ENCODE assay signal across 20 mouse cellular contexts in genomic region chr12:25181317-25181716, GRCm38 (mm10).
DNase-seq lines count a peak whose midpoint lies in the region; ATAC-seq and TF ChIP-seq lines count a peak whose summit lies in the region.
"Had no signal": no experiment of that assay in that cellular context is flagged by ENCODE, and none has a peak within 500 bp of the region (broad histone marks: within the 10 kb centered on the region; RNA-seq: fewer than 3 reads in every experiment).

No protein-coding gene starts in this region.

- TF ChIP-seq CTCF in intestine, postnatal 0 days (IDR thresholded peaks at IDR 0.05; ENCODE audit: low read depth), result no peak
- no peak for TF ChIP-seq CTCF in lung, postnatal 0 days (IDR thresholded peaks at IDR 0.05)
- no peak for TF ChIP-seq CTCF in lung, adult 2 months (IDR thresholded peaks at IDR 0.05; ENCODE audit: insufficient read depth, low read length)

- H3K36me3 ChIP-seq in intestine, embryonic 15.5 days, result no peaks in the 10 kb centered on the region
- H3K36me3 ChIP-seq in intestine, postnatal 0 days (ENCODE audit: control insufficient read depth, insufficient read depth), result no peaks in the 10 kb centered on the region
- no peaks in the 10 kb centered on the region for H3K36me3 ChIP-seq in lung, postnatal 0 days (ENCODE audit: insufficient read depth, low read length)
- H3K36me3 ChIP-seq: forebrain, embryonic 12.5 days; hindbrain, embryonic 13.5 days; limb, embryonic 12.5 days had no signal

- WGBS in intestine, embryonic 15.5 days, result 78% methylated on average over 8 of the region's 8 CpGs
- WGBS in intestine, postnatal 0 days, result 70% methylated on average over 8 of the region's 8 CpGs
- WGBS in lung, postnatal 0 days, result 52% methylated on average over 8 of the region's 8 CpGs
- 74% methylated on average over 8 of the region's 8 CpGs for whole genome bisulfite sequencing in lung, adult 2 months

- TF ChIP-seq EP300 in lung, postnatal 0 days (IDR thresholded peaks at IDR 0.05), result peak; percentile 71

- 0 out of 2 replicates have a peak, but pooled peaks have one; percentile 33 for ATAC-seq in intestine, embryonic 15.5 days
- ATAC-seq in intestine, postnatal 0 days, result no peak
- ATAC-seq in lung, postnatal 0 days, result peak; percentile 83

- no peak overlapping the region for H3K27ac ChIP-seq in intestine, embryonic 15.5 days
- no peak overlapping the region for H3K27ac ChIP-seq in intestine, postnatal 0 days (ENCODE audit: low read depth, low read length)
- no peak overlapping the region for H3K27ac ChIP-seq in lung, postnatal 0 days (ENCODE audit: low read length)
- H3K27ac ChIP-seq: forebrain, embryonic 12.5 days; hindbrain, embryonic 13.5 days; limb, embryonic 12.5 days; liver, embryonic 14.5 days had no signal

- intact Hi-C loops in left cerebral cortex, postnatal 36 days (cut with DNase I), result no loop called here

- no peaks in the 10 kb centered on the region for H3K27me3 ChIP-seq in intestine, embryonic 15.5 days (replicated peaks)
- H3K27me3 ChIP-seq in intestine, postnatal 0 days (replicated peaks; ENCODE audit: control insufficient read depth, insufficient read depth, low read length), result no peaks in the 10 kb centered on the region
- no peaks in the 10 kb centered on the region for H3K27me3 ChIP-seq in lung, postnatal 0 days (replicated peaks; ENCODE audit: insufficient read depth, low read length)
- H3K27me3 ChIP-seq: forebrain, embryonic 12.5 days; hindbrain, embryonic 13.5 days; limb, embryonic 12.5 days had no signal

- no peaks in the 10 kb centered on the region for H3K9me3 ChIP-seq in intestine, embryonic 15.5 days
- no peaks in the 10 kb centered on the region for H3K9me3 ChIP-seq in intestine, postnatal 0 days (ENCODE audit: control insufficient read depth)
- no peaks in the 10 kb centered on the region for H3K9me3 ChIP-seq in lung, postnatal 0 days (ENCODE audit: low read length)
- H3K9me3 ChIP-seq: hindbrain, embryonic 13.5 days had no signal

- TF ChIP-seq POLR2A in lung, adult 2 months (IDR thresholded peaks at IDR 0.05; ENCODE audit: borderline replicate concordance, extremely low read depth, low read depth, low read length), result no peak

- peak; percentile 82 for DNase-seq in lung, postnatal 0 days (ENCODE audit: low spot score)
- DNase-seq in lung, adult 2 months, result no peak
- peak; percentile 54 for DNase-seq in lung, postnatal 36 days
- DNase-seq in thymus, postnatal 4 days, result no peak
- no peak for DNase-seq in left cerebral cortex, postnatal 36 days (ENCODE audit: low spot score in 2 of 2)
- DNase-seq in cerebellum, postnatal 4 days (ENCODE audit: low spot score in 2 of 2), result no peak
- DNase-seq: adrenal gland, adult 2 months; cerebellum, adult 11-12 months; cerebellum, postnatal 10 days; heart, postnatal 36 days; kidney, adult 2 months; kidney, postnatal 10 days; thymus, postnatal 25 days had no signal

- no peak overlapping the region for H3K4me2 ChIP-seq in intestine, embryonic 15.5 days (replicated peaks)
- H3K4me2 ChIP-seq in intestine, postnatal 0 days (replicated peaks; ENCODE audit: low read depth), result no peak overlapping the region
- no peak overlapping the region for H3K4me2 ChIP-seq in lung, postnatal 0 days (replicated peaks; ENCODE audit: low read depth, low read length)
- H3K4me2 ChIP-seq: forebrain, embryonic 12.5 days; hindbrain, embryonic 13.5 days; limb, embryonic 12.5 days; midbrain, embryonic 11.5 days had no signal

- H3K4me3 ChIP-seq in intestine, embryonic 15.5 days (replicated peaks), result no peak overlapping the region
- H3K4me3 ChIP-seq in intestine, postnatal 0 days (ENCODE audit: low read depth, low read length), result no peak overlapping the region
- no peak overlapping the region for H3K4me3 ChIP-seq in lung, postnatal 0 days (ENCODE audit: low read depth, low read length)
- H3K4me3 ChIP-seq in lung, adult 2 months (replicated peaks; ENCODE audit: extremely low read depth, low read depth, low read length), result no peak overlapping the region
- H3K4me3 ChIP-seq: forebrain, embryonic 12.5 days; hindbrain, embryonic 13.5 days; limb, embryonic 12.5 days had no signal

- no peak overlapping the region for H3K9ac ChIP-seq in intestine, embryonic 15.5 days
- H3K9ac ChIP-seq in intestine, postnatal 0 days (ENCODE audit: low read depth, low read length), result no peak overlapping the region
- H3K9ac ChIP-seq in lung, postnatal 0 days (replicated peaks; ENCODE audit: low read depth), result no peak overlapping the region
- H3K9ac ChIP-seq: forebrain, embryonic 12.5 days; hindbrain, embryonic 13.5 days; limb, embryonic 12.5 days; liver, embryonic 14.5 days had no signal

- no peaks in the 10 kb centered on the region for H3K4me1 ChIP-seq in intestine, embryonic 15.5 days (replicated peaks)
- no peaks in the 10 kb centered on the region for H3K4me1 ChIP-seq in intestine, postnatal 0 days (replicated peaks; ENCODE audit: control insufficient read depth, insufficient read depth, low read length)
- no peaks in the 10 kb centered on the region for H3K4me1 ChIP-seq in lung, postnatal 0 days (ENCODE audit: insufficient read depth, low read depth, low read length)
- H3K4me1 ChIP-seq in lung, adult 2 months (ENCODE audit: control insufficient read depth, insufficient read depth, low read length), result peaks cover 2% of the 10 kb centered on the region; the same call in 1 of the 2 replicates
- H3K4me1 ChIP-seq: forebrain, embryonic 12.5 days; limb, embryonic 12.5 days had no signal

Comparison
In these comparisons a context has a peak if more than half of its experiments do, and no peak if none do; other contexts are left out.
1. DNase-seq: peak in lung, postnatal 0 days (single experiment) and lung, postnatal 36 days (single experiment); none in lung, adult 2 months (single experiment), thymus, postnatal 4 days (single experiment), left cerebral cortex, postnatal 36 days (0 of 2) and cerebellum, postnatal 4 days (0 of 2).